Mouse (Mus musculus) ES-E14 (cell line): ENCODE results near the gene Zfp607a. TPM values are rescaled to one million over a fixed set of nuclear protein-coding genes. Genes with fewer than 3 reads are reported as not detected.

ENCODE experiments used
- DNase-seq: peaks from one replicate; pipeline ENCODE4 v3.0.0-alpha.2; 2013; ENCODE audit warnings: low read depth, low spot score
- H3K27ac ChIP-seq: 2 replicates; pipeline ENCODE4 v1.5.1; 2012; ENCODE audit warnings: low read depth, mild to moderate bottlenecking, low read length, moderate library complexity, mixed read lengths; ENCODE audit not compliant: poor library complexity, insufficient read depth, severe bottlenecking
- H3K36me3 ChIP-seq: 2 replicates; pipeline ENCODE4 v1.6.1; 2012; ENCODE audit warnings: mild to moderate bottlenecking, low read length, moderate library complexity, mixed read lengths; ENCODE audit not compliant: control insufficient read depth, poor library complexity, insufficient read depth, severe bottlenecking
- H3K4me1 ChIP-seq, 2 experiments: fragments of 150-350 bp in 1 of 2; sonication (generic) in 1 of 2; 2 replicates each; pipeline ENCODE4 v1.6.1; 2012; ENCODE audit warnings: low read length in 2 of 2, mild to moderate bottlenecking in 1 of 2, mixed read lengths in 1 of 2; ENCODE audit not compliant: control insufficient read depth in 2 of 2, insufficient read depth in 2 of 2, poor library complexity in 1 of 2
- H3K4me3 ChIP-seq, 2 experiments: fragments of 150-350 bp in 1 of 2; sonication (generic) in 1 of 2; 2 replicates each; pipeline ENCODE4 v1.5.1; 2012; ENCODE audit warnings: low read length in 2 of 2, low read depth in 1 of 2, mild to moderate bottlenecking in 1 of 2, mixed read lengths in 1 of 2; ENCODE audit not compliant: insufficient read depth in 1 of 2, poor library complexity in 1 of 2, severe bottlenecking in 1 of 2
- H3K9ac ChIP-seq: 2 replicates; pipeline ENCODE4 v1.6.1; 2012; ENCODE audit warnings: low read depth, mild to moderate bottlenecking, low read length, mixed read lengths; ENCODE audit not compliant: poor library complexity, insufficient read depth, severe bottlenecking
- H3K9me3 ChIP-seq: fragments of 150-350 bp; sonication (generic); 2 replicates; pipeline ENCODE4 v1.6.1; 2012; ENCODE audit warnings: low read depth, mild to moderate bottlenecking, low read length; ENCODE audit not compliant: control insufficient read depth, insufficient read depth
- CHD2 ChIP-seq: IDR thresholded peaks from 2 replicates; pipeline ENCODE4 v1.6.1; 2014; ENCODE audit warnings: mild to moderate bottlenecking, low read depth, low read length, inconsistent platforms
- HCFC1 ChIP-seq: IDR thresholded peaks from 2 replicates; pipeline ENCODE4 v1.6.1; 2012; ENCODE audit warnings: low read length, inconsistent platforms, borderline replicate concordance; ENCODE audit not compliant: insufficient read depth
- MAFK ChIP-seq: IDR thresholded peaks from 2 replicates; pipeline ENCODE4 v1.6.1; 2014; ENCODE audit warnings: mild to moderate bottlenecking, low read depth, low read length, inconsistent platforms; ENCODE audit not compliant: insufficient read depth
- ZC3H11A ChIP-seq: IDR thresholded peaks from 2 replicates; pipeline ENCODE4 v1.6.1; 2012; ENCODE audit warnings: low read depth, mild to moderate bottlenecking, inconsistent platforms, low read length, borderline replicate concordance
- ZNF384 ChIP-seq: IDR thresholded peaks from 2 replicates; pipeline ENCODE4 v1.6.1; 2012; ENCODE audit warnings: low read depth, low read length, inconsistent platforms
- in situ Hi-C, 2 experiments: fragments of 600-800 bp; cut with MboI; formaldehyde crosslinking; loops; one replicate each; pipeline ENCODE4 v1.15.1; 2025; ENCODE audit warnings: low sequenced_read_pairs in 2 of 2, inconsistent platforms in 1 of 2; ENCODE audit not compliant: unreplicated experiment in 2 of 2
- total RNA-seq: library from RNA; depleted of rRNA; stranded (reverse); fragments of 300-350 nt; gene quantifications from 2 replicates; pipeline ENCODE4 v1.2.3, GENCODE M21; 2012; rRNA removed

The Zfp607a gene
- total RNA-seq: 3.8 and 3.9 TPM in 2 replicates

- H3K9ac ChIP-seq: no peak within 1 kb of the TSS
- H3K9me3 ChIP-seq: no peaks in the 10 kb centered on the region
- TF ChIP-seq MAFK (no peak), CHD2 (no peak)
- DNase-seq: no peak
- H3K4me3 ChIP-seq: no peak within 1 kb of the TSS
- H3K4me1 ChIP-seq: peaks cover 2 to 6% of the 10 kb centered on the region in 2 experiments; a peak in 2 of 4 replicates
- no peak within 1 kb of the TSS for H3K27ac ChIP-seq
- in situ Hi-C loops: no loop called here
- peaks cover 6% of the 10 kb centered on the region for H3K36me3 ChIP-seq
Measured at GRCm38 (mm10) chr7:27857227-27857626, at the start of gene Zfp607a. TSS of gene Zfp607a (plus strand) at chr7:27857527.

- H3K9me3 ChIP-seq: no peaks in the 10 kb centered on the region
- no peak overlapping the region for H3K27ac ChIP-seq
- no peak for DNase-seq
- in situ Hi-C loops: no loop called here
- peaks cover 11% of the 10 kb centered on the region for H3K36me3 ChIP-seq
- no peak overlapping the region for H3K9ac ChIP-seq
- no peak overlapping the region for H3K4me3 ChIP-seq
- no peaks in the 10 kb centered on the region for H3K4me1 ChIP-seq
- no peak for TF ChIP-seq MAFK
- TF ChIP-seq CHD2: no peak
- TF ChIP-seq ZC3H11A: no peak
- TF ChIP-seq ZNF384: no peak
- no peak for TF ChIP-seq HCFC1
Measured at GRCm38 (mm10) chr7:27818526-27819110, 38.7 kb upstream of the Zfp607a start.

GRCm38 (mm10) chr7:27822611-27823010, 34.7 kb upstream of the Zfp607a start:
- Histone ChIP-seq H3K9me3 (no peaks in the 10 kb centered on the region), H3K4me1 (no peaks in the 10 kb centered on the region), H3K36me3 (peaks cover 3% of the 10 kb centered on the region), H3K4me3 (no peak overlapping the region), H3K9ac (no peak overlapping the region), H3K27ac (no peak overlapping the region)
- TF ChIP-seq HCFC1 (no peak), CHD2 (no peak), ZNF384 (no peak), ZC3H11A (no peak), MAFK (no peak)
- in situ Hi-C loops: no loop called here
- DNase-seq: no peak

- DNase-seq: no peak
- H3K4me3 ChIP-seq: no peak overlapping the region
- peaks cover under 1 to 2% of the 10 kb centered on the region in 2 experiments; a peak in 3 of 4 replicates for H3K4me1 ChIP-seq
- H3K9ac ChIP-seq: no peak overlapping the region
- H3K27ac ChIP-seq: no peak overlapping the region
- no peaks in the 10 kb centered on the region for H3K9me3 ChIP-seq
- TF ChIP-seq CHD2: no peak
- TF ChIP-seq HCFC1: no peak
- no peak for TF ChIP-seq ZNF384
- no peak for TF ChIP-seq ZC3H11A
- TF ChIP-seq MAFK: no peak
- no peaks in the 10 kb centered on the region for H3K36me3 ChIP-seq
- in situ Hi-C loops: no loop called here
Measured at GRCm38 (mm10) chr7:27834131-27834530, 23.2 kb upstream of the Zfp607a start.
